ENCODE assay signal across 9 mouse cellular contexts in the genomic region with DNA sequence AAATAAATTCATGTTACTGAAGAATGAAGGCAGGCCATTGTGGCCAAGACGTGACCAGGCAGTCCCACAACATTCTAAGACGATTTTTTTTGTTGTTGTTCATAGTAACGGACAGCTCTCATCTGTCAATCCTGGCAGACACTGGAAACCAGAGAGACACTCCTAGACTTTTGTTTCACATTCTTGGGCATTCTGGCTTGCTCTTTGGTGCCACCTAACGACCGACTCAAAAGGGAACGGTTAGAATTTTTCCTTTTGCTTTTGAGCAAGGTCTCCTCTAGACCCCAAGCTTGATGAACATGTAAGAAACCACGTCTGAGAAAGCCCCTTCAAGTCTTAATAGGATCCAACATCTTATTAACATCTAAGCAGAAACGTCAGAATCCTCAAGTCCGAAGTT. TPM values are rescaled to one million over a fixed set of nuclear protein-coding genes. Genes with fewer than 3 reads are reported as not detected.
A peak's percentile ranks its signal among the peaks of the same experiment; 100 is the strongest.
DNase-seq lines count a peak whose midpoint lies in the region; ATAC-seq and TF ChIP-seq lines count a peak whose summit lies in the region.
"Had no signal": no experiment of that assay in that cellular context is flagged by ENCODE, and none has a peak within 500 bp of the region (broad histone marks: within the 10 kb centered on the region; RNA-seq: fewer than 3 reads in every experiment).

No protein-coding gene starts in this region.

- intact Hi-C loops in heart, adult 2 months (cut with DNase I): no loop called here
- intact Hi-C loops in left cerebral cortex, postnatal 25 days (cut with DNase I): no loop called here

- H3K27ac ChIP-seq in heart, adult 2 months: no peak overlapping the region
- H3K27ac ChIP-seq in heart, embryonic 11.5 days (ENCODE audit: low read depth, low read length): no peak overlapping the region
- H3K27ac ChIP-seq: liver, embryonic 15.5 days had no signal

- ATAC-seq in heart, embryonic 11.5 days (replicated peaks; ENCODE audit: insufficient number of reproducible peaks, low FRiP score, low TSS enrichment): no peak

- H3K9ac ChIP-seq in heart, adult 2 months (ENCODE audit: low read depth, low read length): no peak overlapping the region
- H3K9ac ChIP-seq in heart, embryonic 11.5 days (ENCODE audit: low read depth, low read length): no peak overlapping the region
- H3K9ac ChIP-seq: liver, embryonic 15.5 days had no signal

- no peak overlapping the region for H3K4me2 ChIP-seq in heart, embryonic 11.5 days
- H3K4me2 ChIP-seq: liver, embryonic 15.5 days had no signal

- H3K36me3 ChIP-seq in heart, adult 2 months (ENCODE audit: control insufficient read depth, insufficient read depth, low read length): no peaks in the 10 kb centered on the region
- H3K36me3 ChIP-seq in heart, embryonic 11.5 days (ENCODE audit: control insufficient read depth, insufficient read depth, low read length): peaks cover 8% of the 10 kb centered on the region

- H3K4me3 ChIP-seq in heart, adult 2 months: no peak overlapping the region
- H3K4me3 ChIP-seq in heart, embryonic 11.5 days (ENCODE audit: low read depth, low read length): no peak overlapping the region
- H3K4me3 ChIP-seq: liver, embryonic 15.5 days had no signal

- H3K27me3 ChIP-seq in heart, adult 2 months (ENCODE audit: control insufficient read depth, insufficient read depth, low read length): no peaks in the 10 kb centered on the region
- H3K27me3 ChIP-seq in heart, embryonic 11.5 days (ENCODE audit: control insufficient read depth, insufficient read depth, low read length): peaks cover 5% of the 10 kb centered on the region; the same call in 1 of the 2 replicates
- H3K27me3 ChIP-seq: liver, embryonic 15.5 days had no signal

- TF ChIP-seq CTCF in heart, adult 2 months (IDR thresholded peaks at IDR 0.05): peak; percentile 73

- DNase-seq in heart, adult 2 months: peak in 1 of 2 experiments; percentile 35
- peak; percentile 42 for DNase-seq in ovary, postnatal 36 days (ENCODE audit: low spot score)
- no peak for DNase-seq in ovary, adult 18-20 months (ENCODE audit: low spot score)
- peak; percentile 46 for DNase-seq in embryo, embryonic 11.5 days (ENCODE audit: low read depth, low spot score)
- DNase-seq in left cerebral cortex, postnatal 25 days (ENCODE audit: low spot score in 2 of 2): peak; percentile 54 to 69
- peak; percentile 42 for DNase-seq in thymus, postnatal 14 days
- DNase-seq in B cell, adult 2 months: no peak

- TF ChIP-seq EP300 in heart, adult 2 months (IDR thresholded peaks at IDR 0.05; ENCODE audit: insufficient read depth, low read depth, low read length): no peak

- H3K9me3 ChIP-seq in heart, embryonic 11.5 days (replicated peaks; ENCODE audit: control insufficient read depth, low read length): no peaks in the 10 kb centered on the region
- H3K9me3 ChIP-seq: liver, embryonic 15.5 days had no signal

- no peaks in the 10 kb centered on the region for H3K79me2 ChIP-seq in heart, adult 2 months (replicated peaks; ENCODE audit: control insufficient read depth, insufficient read depth, low read length)

- no peak for TF ChIP-seq POLR2A in heart, adult 2 months (IDR thresholded peaks at IDR 0.05; ENCODE audit: insufficient read depth, low read depth, low read length)

- no peaks in the 10 kb centered on the region for H3K4me1 ChIP-seq in heart, adult 2 months (ENCODE audit: control insufficient read depth, insufficient read depth, low read length)
- no peaks in the 10 kb centered on the region for H3K4me1 ChIP-seq in heart, embryonic 11.5 days (ENCODE audit: control insufficient read depth, insufficient read depth, low read length)
- H3K4me1 ChIP-seq: liver, embryonic 15.5 days had no signal

- WGBS in heart, adult 2 months: 13% methylated on average over 9 of the region's 9 CpGs
- WGBS in heart, embryonic 11.5 days (ENCODE audit: insufficient replicate concordance): 16% methylated on average over 9 of the region's 9 CpGs

RNA-seq across cellular contexts. Expression of a gene that starts 31.7 kb away (rescaled TPM):
- 1 to 10 TPM; 6.6 to 7.8 TPM for total RNA-seq in heart, adult 2 months (2021)
- polyA plus RNA-seq in heart, adult 2 months (2012; rRNA removed): 10.1 and 10.5 TPM in 2 replicates
- polyA plus RNA-seq in heart, embryonic 11.5 days (2014; fragmentation: Nextera tagmentation; extraction: Ambion mirVana): 19.2 and 23.2 TPM in 2 replicates
- total RNA-seq in left cerebral cortex, postnatal 25 days (2021): 10 to 100 TPM; 15.1 to 15.4 TPM

Comparison
In these comparisons a context has a peak if more than half of its experiments do, and no peak if none do; other contexts are left out.
1. DNase-seq: peak in ovary, postnatal 36 days (single experiment), embryo, embryonic 11.5 days (single experiment), left cerebral cortex, postnatal 25 days (2 of 2) and thymus, postnatal 14 days (single experiment); none in ovary, adult 18-20 months (single experiment) and B cell, adult 2 months (0 of 2).